Mouse (Mus musculus) cerebellum, adult 9-11 months (tissue): ENCODE data around the gene Hs3st2.
A peak's percentile ranks its signal among the peaks of the same experiment; 100 is the strongest.

Experiments
- DNase-seq: peaks from one replicate; pipeline ENCODE4 v3.0.0; 2022

The Hs3st2 gene

DNA sequence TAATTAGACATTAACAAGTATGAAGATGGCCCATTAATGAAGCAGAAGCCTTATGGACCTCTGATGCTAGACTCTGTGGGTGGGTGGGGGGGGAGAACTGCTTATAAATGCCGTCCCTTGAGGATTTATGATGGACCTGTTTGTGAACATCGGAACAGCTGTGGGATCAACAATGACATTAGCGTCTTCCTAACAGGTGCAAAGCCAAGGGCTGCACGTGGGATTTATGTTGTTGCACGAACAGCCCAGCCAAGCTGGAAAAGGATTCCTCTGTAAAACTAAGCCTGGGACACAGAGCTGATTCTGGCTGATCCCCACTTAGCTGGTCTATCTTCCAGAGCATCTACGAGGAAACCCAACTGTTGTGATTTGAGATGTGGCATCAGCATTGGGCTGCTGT is 69.0 kb downstream of the Hs3st2 start:
- DNase-seq = no peak

DNA sequence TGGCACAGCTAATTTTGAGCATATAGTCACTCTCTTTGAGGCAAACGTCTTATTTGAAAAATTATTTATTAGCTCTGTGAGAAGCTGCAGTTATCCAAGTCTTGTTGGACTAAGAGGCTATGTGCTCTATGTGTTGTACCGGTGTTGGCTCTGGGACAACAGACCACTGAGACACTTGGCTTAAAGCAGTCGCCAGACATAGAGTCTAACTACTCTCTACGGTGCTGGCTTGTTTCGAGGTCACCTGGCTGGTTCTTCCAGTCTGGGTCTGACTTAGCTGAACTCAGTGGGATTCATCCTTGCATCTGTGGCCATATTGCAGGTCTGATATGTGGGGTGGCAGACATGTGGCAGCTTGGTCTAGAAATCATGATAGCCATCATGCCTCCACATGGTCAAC is 72.8 kb downstream of the Hs3st2 start:
- no peak for DNase-seq

DNA sequence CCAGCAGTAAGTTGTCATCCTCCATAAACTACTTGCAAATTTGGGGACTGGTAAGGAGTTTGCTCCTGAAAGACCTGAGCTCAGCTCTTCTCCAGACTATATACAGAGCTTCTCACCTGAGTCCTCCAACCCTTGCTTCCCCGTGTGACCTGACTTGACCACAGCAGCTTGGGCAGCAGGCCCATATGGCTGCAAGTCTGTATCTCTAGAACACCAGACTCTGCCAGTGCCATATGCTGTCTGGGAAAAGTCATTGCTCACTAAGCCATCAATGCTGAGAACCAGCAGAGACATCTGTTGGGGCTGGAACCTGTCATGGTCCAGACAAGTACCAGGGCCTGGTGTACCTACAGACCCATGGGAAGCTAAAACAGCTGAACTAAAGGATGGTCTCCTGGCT is 73.5 kb downstream of the Hs3st2 start:
- DNase-seq = peak; percentile 10

DNA sequence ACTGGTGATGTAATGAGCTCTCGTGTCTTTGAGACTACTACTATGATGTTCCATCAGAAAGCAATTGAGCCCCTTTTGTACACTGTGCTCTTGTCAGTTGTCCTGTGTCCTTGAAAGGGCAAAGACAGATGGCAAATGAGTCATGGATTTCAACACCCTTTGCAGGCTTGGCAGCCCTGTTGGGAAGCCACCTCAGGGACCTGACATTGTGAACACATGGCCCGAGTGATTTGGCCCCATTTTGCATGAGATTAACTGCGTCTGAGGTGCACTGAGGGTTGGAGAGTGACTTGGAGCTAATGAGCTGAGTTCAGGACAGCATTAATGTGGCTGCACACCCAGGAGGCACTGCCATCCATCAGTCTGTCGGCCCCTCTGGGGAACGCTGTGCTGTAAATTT is 74.7 kb downstream of the Hs3st2 start:
- DNase-seq = peak; percentile 18

DNA sequence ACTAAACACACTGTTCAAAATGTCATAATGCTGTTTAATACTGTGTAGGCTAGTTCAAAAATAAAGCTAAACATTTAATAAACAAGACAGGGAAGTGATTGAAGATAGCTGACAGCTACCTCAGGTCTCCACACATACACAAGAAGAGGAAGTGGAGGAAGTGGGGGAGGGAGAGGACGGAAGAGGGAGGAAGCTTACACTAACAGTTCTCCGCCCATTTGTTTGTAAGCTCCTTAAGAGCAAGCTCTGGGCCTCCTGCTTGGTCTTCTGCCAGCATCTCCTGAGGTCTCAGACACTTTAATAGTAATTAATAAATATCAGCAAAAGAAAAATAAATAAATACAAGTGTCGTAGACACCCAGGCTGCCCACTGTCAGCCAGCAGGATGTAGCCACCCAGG is 77.8 kb downstream of the Hs3st2 start:
- no peak for DNase-seq

DNA sequence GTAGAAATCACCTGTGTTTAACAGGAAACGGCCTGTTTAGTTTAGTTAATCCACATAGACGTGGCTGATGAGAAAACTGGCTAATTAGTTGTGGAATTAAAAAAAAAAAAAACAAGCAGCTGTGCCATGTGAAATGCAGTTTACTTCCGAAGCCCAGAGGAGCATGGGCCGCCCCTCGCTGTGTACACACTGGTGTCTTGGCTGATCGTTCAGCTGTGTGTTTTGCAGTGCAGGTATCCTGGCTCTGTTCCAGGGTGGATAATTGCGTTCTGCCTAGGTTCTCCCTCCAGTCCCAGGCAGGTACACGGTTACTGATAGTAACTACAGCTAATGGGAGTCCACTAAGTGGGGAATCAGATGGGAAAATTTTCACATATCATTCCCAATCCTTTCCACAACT is 86.6 kb downstream of the Hs3st2 start:
- no peak for DNase-seq

DNA sequence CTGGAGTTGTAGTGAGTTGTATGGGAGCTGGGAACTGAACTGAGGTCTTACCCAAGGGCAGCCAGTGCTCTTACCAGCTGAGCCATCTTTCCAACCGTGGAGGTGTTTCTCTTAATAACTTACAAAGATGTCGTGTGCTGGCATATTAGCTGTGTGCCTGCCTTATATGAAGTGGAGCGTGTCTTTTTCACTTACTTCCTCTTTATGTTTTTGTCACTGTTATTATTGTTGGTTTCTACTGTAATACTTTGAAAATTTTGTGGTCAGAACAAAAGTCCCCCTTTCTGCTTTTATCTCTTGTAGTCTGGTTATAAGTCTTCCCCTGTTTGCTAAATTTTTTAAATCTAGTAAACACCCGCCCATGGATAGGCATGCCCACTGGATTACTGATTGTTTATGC is 88.4 kb downstream of the Hs3st2 start:
- DNase-seq = no peak

DNA sequence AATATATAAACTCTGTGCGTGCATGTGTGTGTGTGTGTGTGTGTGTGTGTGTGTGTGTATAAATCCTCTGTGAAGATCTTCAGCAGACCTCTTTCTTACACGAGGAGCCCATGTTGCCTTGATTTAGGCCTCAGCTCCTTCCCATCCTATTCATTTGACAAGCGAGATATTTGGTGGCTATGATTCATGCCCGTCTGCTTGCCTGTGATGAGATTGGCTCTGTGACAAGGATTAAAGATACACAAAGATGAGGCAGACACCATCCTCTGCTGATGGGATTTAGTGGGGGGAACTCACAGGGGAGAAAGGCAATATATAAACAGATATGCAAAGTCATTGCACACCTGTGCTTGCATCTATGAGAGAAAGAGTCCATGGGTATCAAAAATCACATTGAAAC is 92.9 kb downstream of the Hs3st2 start:
- no peak for DNase-seq

DNA sequence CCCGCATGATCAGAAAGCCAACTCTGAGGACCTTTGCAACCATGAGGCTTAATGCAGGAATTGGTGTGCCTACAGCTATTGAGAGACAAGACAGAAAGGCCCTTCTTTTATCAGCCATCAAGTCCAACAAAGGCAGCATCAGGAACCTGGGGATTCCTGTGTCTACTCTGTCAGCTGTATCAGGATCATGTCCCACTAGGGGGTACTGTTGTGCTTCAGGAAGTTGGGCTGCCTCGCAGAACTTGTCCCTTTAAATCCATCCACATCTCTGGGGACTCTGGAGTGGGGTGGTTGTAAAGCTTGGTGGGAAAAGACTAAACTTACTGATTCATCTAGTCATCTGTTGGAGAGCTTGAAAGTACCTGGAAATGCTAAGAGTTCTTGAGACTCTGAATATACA is 93.6 kb downstream of the Hs3st2 start:
- DNase-seq = no peak

DNA sequence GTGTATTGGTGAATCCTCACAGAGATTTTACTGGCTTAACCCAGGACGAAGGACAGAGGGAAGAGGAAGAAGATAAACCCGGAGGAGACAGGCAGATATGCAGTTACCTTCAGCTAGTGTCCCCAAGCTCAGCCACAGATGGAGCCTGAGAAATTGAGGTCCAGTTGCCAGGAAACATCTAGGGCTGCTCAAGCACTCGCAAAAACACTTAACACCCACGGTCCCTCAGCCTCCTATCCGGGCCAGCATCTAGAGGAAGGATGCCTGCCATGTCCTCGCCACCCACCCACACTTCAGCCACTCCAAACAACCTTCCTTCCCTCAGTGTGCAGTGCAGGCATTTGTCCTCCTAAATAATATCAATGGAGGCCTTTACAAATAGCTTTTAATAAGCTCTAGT is 95.6 kb downstream of the Hs3st2 start:
- DNase-seq = no peak

DNA sequence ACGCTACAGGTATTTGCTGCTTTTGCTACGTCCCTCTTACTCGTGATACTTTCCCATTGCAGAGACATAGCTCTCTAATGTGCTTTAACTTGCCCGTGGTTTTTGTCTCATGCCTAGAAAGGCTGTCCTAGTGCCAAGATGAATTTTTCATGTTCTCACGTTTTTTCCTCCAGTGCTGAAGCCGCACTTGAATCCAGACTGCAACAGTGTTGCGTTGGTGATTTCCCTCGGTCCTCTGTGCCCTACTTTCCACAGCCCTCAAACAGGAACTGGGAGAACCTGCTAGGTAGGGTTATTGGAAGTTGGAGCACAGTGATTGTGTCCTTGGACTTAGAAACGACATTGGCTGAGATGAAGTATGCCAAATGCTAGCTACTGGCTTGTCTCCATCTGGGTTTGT is 97.7 kb downstream of the Hs3st2 start:
- DNase-seq = no peak

DNA sequence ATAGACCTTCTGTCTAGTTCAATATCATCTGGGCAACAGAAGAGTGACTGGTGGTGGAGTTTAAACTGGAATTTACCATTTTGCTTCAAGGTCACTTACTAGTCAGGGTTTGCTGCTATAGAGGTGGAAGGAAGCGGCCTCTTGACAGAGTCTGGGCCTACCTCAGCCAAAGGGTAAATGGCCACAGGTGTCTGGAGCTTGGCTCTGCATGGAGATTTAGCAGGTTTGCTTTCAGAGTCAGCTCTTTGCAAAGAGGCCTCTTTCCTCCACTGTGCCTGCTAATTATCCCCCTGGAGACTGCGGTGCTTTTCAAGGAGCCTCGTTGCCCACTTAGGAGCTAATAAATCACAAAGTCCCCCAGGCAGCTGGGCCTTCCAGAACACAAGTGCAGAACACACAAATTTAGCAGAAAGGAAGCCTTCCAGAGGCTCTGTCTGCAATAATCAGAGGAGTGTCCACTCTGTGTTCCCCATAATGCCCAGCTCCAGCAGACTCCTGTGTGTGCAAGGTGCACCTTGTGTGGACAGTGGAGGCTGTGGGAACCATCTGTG is 99.9 kb downstream of the Hs3st2 start:
- no peak for DNase-seq

DNA sequence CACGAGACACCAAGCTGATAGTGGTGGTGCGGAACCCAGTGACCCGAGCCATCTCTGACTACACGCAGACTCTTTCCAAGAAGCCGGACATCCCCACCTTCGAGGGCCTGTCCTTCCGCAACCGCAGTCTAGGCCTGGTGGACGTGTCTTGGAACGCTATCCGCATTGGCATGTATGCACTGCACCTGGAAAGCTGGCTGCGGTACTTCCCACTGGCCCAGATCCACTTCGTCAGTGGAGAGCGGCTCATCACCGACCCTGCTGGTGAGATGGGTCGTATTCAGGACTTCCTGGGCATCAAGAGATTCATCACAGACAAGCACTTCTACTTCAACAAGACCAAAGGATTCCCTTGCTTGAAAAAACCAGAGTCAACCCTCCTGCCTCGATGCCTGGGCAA is 108.9 kb downstream of the Hs3st2 start:
- no peak for DNase-seq

DNA sequence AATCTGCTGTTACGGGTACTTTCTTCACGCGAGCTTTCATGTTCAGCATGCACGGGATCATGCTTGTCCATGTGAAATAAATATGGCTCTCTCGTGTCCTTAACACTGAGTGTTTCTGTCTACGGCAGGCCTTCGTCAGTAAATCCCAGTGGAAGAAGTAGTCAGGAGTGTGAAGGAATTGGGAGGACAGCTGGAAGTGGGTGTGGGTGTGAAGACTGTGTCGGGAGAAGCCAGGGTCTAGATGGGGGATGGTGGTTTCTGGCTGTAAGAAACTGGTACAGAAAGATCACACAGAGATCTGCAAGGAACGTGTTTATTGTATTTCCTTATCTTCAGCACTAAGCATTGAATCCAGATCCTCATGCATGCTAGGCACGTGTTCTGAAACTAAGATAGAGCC is 110.0 kb downstream of the Hs3st2 start:
- DNase-seq = no peak

DNA sequence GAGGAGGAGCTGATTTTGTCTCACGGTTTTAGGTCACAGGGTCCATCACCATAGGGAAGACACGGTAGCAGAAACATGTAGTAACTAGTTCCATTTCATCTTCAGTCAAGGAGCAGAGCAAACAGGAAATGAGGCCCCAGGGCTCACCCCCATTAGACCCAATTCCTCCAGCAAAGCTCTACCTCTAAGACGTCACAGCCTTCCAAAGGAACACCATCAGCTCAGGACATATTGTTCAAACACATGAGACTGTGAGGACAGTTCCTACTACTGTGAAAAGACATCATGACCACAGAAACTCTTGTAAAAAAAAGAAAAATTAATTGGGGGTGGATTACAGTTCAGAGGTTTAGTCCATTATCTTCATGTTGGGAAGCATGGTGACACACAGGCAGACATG is 125.1 kb downstream of the Hs3st2 start:
- no peak for DNase-seq

DNA sequence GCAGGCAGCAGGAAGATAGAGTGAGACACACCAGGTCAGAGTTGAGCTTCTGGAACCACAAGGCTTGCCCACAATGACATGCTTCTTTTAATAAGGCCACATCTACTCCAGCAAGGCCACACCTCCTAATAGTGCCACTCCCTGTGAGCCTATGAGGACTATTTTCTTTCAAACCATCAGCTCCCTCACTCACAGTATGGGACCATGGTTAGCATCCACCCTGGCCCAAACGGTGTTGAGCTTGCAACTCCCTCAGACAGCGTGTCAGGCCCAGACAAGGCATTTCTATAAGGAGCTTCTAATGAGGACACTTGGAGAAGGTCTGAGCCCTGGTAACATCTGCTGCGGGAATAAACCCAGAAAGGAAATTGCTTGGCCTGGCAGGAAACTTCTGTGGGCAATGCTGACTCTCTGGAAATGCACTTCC is 125.5 kb downstream of the Hs3st2 start:
- DNase-seq = no peak

DNA sequence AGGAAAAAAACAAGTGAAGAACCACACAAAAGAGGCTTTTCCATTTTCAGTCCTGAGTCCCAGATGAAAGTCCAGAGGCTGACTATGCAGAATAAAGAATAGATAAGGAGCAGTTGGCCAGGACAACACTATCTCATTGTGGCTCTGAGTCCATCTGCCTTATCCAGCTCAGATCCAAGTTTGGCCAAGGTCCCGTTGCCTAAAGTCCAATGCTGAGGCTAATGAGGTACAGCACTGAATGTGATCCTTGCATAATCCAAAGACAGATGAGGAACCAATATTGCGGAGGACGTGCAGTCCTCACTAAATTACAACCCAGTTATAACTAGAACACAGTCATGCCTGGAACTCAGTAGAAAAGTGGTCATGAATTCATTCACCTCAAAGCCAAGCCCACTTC is 130.5 kb downstream of the Hs3st2 start:
- no peak for DNase-seq

DNA sequence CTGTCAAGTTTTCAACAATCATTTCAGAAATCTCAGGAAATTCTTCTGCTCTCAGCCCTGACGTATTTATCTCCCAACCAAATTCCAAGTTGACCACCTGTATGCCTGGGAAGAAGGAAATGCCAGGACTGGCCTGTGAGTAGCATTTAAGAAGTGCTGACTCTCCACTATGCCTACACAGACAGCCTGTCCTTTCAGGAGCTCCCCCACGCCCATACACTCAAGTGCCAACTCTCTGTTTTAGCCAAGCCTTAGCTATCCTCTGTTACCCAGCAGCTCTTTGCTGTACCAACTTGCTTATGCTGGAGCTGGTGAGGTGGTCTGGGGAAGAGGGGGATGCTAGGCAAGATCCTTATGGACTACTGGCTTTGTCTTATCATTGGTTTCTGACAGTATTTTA is 137.4 kb downstream of the Hs3st2 start:
- no peak for DNase-seq

DNA sequence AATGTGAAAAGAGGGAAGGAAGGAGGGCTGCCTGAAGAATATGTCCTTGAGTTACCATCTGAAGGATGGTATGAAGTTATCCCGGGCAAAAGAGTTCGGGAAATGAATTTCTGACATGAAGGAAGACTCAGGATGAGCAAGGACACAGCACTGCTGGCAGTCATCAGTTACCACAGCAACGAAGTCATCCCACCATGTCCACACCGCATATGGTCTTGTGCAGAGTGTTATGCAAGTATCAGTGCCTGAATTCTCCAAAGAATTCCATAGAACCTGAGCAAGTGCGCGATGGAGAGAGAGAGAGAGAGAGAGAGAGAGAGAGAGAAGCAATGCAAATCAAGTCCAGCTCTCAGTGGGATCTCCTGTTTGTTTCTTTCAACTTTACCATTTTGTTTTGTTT is 142.0 kb downstream of the Hs3st2 start:
- DNase-seq = no peak

DNA sequence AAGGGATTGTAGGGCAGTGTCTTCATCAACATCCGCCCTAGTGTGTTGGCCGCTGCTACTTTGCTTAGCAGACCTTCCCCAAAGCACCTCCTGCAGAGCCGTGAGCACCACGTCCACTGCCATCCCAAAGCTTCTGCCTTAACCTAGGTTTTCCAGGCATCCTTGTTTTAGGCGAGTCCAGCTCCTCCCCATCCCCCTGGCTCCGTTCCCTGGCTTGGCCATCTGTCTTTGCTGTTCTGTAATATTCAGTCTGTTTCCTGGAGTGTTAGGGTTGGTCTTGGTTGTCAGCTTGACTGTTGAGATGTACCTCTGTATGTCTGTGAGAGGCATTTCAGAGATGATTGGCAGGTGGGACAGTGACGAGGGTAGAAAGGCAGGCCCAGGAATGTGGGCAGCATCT is 142.7 kb downstream of the Hs3st2 start:
- DNase-seq = peak; percentile 17

DNA sequence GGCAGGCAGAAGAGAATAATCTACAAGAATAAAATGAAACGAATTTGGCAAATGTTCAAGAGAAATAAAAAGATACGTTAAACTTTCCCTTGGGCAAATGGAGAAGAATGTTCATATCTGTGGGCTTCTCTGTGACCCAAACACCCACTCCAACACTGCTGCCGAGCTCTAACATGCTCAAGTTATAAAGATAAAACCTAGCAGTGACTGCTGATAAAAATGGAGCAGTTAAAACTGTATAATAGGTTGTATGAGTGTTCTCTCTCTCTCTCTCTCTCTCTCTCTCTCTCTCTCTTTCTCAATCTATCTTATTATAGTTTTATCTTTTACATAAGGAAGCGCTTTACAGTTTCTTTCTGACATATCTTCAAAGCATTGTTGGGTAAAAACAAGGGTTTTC is 144.3 kb downstream of the Hs3st2 start:
- DNase-seq = no peak

DNA sequence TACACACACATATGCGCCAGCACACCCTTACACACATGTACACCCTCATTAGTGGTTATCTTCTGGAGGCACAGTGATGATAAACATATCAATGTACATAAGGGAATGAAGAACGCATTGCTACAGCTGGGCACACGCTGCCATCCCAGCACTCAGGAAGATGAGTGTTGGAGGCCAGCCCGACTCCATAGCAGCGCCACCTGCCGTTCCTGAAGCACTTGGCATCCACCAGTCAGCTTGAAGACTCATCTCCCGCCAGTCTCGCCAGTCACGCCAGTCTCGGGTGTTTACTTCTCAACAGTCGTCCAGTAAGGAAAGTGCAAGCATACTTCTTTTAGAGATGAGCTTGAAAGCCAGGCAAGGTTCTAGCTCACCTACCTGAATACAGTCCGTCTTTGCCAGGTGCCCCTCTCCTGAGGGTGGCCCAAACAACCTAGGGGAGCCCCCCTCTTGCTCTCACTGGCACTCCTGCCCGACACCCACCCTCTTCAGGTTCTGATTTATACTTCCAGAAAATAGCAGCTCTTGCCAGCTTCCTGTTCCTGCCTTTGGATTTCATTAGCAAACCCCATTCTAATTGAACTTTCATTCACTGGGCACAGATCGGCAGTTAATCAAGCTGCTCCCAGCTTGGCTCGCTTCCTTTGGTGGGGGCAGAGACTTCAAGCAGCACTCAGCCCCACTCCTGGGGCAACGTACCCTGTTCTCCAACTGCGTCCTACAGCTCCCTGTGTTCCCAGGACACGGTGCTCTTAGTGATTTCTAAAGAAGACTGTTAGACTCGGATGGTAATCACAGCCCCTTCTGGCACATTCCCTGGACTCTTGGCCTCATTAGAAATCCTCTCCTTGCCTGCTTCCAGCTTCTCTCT is 148.0 kb downstream of the Hs3st2 start:
- DNase-seq = peak; percentile 23

DNA sequence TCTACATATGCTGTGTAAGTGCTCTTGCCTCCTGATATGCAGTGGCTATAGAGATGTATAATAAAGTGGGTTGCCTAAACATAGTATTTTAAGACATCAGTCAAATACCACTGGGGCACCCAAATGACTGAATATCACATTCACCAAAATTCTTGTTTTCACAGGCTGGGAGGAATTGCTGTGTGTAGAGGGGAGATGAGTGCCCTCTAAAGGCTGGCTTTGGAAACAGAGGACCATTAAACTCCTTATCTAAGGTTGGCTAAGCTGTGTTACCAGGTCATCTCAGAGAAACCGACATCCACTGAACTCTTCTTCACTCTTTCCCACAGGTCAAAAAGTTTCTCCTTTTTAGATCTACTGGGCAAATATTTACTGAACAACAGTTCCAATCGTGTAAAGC is 150.8 kb downstream of the Hs3st2 start:
- no peak for DNase-seq

DNA sequence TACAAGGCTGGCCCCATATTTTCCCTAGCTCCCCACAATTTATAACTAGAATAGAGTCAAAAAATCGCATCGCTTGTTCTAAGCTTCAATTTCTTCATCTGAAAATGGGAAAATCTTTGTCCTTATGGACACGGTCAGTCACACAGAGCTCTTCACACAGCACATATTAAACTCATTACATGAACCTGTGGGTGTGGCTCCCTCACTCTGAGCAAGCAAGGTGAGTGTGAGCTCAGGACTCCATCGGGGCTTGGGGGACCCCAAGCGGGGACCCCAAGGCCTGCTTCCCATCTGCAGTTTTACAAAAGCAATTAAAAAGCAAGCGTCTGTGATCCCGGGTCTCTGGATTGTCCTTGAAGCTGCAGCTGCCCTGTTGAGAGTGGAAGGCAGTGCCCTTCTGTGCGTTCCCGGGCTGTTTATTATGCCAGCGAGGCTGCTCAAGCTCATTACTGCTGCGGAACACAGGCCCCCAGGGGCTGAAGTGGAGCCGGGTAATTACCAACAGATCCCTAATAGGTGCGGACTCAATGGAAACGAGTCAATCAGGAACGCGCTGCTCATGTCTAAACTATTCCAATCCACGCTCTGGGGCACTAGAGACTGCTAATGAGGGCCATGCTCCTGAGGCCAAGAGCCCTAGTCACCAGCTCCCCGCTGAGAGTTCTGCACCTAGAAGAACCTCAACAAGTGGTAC is 157.8 kb downstream of the Hs3st2 start:
- DNase-seq = peak; percentile 5
